Mouse (Mus musculus): ENCODE results near the gene Pmepa1. TPM values are rescaled to one million over a fixed set of nuclear protein-coding genes. Genes with fewer than 3 reads are reported as not detected.

Pmepa1 gene
- polyA plus RNA-seq, 1 experiment from 2014 or later: 5.6 TPM

- no peak overlapping the region for H3K4me2 ChIP-seq (replicated peaks)
- H3K27ac ChIP-seq: no peak overlapping the region
- 100% methylated on average over 2 of the region's 2 CpGs for WGBS
- H3K4me1 ChIP-seq: no peaks in the 10 kb centered on the region
- H3K9me3 ChIP-seq (replicated peaks): no peaks in the 10 kb centered on the region
- H3K27me3 ChIP-seq: no peaks in the 10 kb centered on the region
- no peak overlapping the region for H3K9ac ChIP-seq
- ATAC-seq (ENCODE audit: low FRiP score): no peak
- no peaks in the 10 kb centered on the region for H3K36me3 ChIP-seq
- no peak overlapping the region for H3K4me3 ChIP-seq
These were observed 16.2 kb upstream of the Pmepa1 start for GRCm38 (mm10) chr2:173292551-173292950.

- Histone ChIP-seq H3K4me2 (replicated peaks) (no peak overlapping the region), H3K9ac (no peak overlapping the region), H3K27me3 (no peaks in the 10 kb centered on the region), H3K27ac (no peak overlapping the region), H3K36me3 (no peaks in the 10 kb centered on the region), H3K4me1 (no peaks in the 10 kb centered on the region), H3K9me3 (replicated peaks) (no peaks in the 10 kb centered on the region), H3K4me3 (no peak overlapping the region)
- 93% methylated on average over 11 of the region's 11 CpGs for WGBS
- no peak for ATAC-seq (ENCODE audit: low FRiP score)
These were observed 14.6 kb upstream of the Pmepa1 start for GRCm38 (mm10) chr2:173290981-173291380.

GRCm38 (mm10) chr2:173289928-173290327, 13.6 kb upstream of the Pmepa1 start:
- ATAC-seq (ENCODE audit: low FRiP score): no peak
- H3K27me3 ChIP-seq: no peaks in the 10 kb centered on the region
- WGBS: 76% methylated on average over 3 of the region's 3 CpGs
- no peak overlapping the region for H3K9ac ChIP-seq
- H3K9me3 ChIP-seq (replicated peaks): no peaks in the 10 kb centered on the region
- no peak overlapping the region for H3K27ac ChIP-seq
- H3K4me3 ChIP-seq: no peak overlapping the region
- no peaks in the 10 kb centered on the region for H3K4me1 ChIP-seq
- H3K4me2 ChIP-seq (replicated peaks): no peak overlapping the region
- H3K36me3 ChIP-seq: no peaks in the 10 kb centered on the region

GRCm38 (mm10) chr2:173285816-173286538, 9.6 kb upstream of the Pmepa1 start:
- Histone ChIP-seq H3K27me3 (no peaks in the 10 kb centered on the region), H3K4me2 (replicated peaks) (no peak overlapping the region), H3K9ac (no peak overlapping the region), H3K9me3 (replicated peaks) (no peaks in the 10 kb centered on the region), H3K4me1 (peaks cover 12% of the 10 kb centered on the region; the same call in 1 of the 2 replicates), H3K27ac (no peak overlapping the region), H3K36me3 (no peaks in the 10 kb centered on the region), H3K4me3 (no peak overlapping the region)
- ATAC-seq (ENCODE audit: low FRiP score): no peak
- 86% methylated on average over 12 of the region's 12 CpGs for WGBS

- H3K27ac ChIP-seq: no peak overlapping the region
- H3K4me1 ChIP-seq: peaks cover 12% of the 10 kb centered on the region; the same call in 1 of the 2 replicates
- H3K9ac ChIP-seq: no peak overlapping the region
- no peak overlapping the region for H3K4me2 ChIP-seq (replicated peaks)
- H3K27me3 ChIP-seq: no peaks in the 10 kb centered on the region; the same call in 1 of the 2 replicates
- ATAC-seq (ENCODE audit: low FRiP score): no peak
- 92% methylated on average over 6 of the region's 6 CpGs for WGBS
- H3K4me3 ChIP-seq: no peak overlapping the region
- no peaks in the 10 kb centered on the region for H3K9me3 ChIP-seq (replicated peaks)
- no peaks in the 10 kb centered on the region for H3K36me3 ChIP-seq
These were observed 8.4 kb upstream of the Pmepa1 start for GRCm38 (mm10) chr2:173284771-173285170.

GRCm38 (mm10) chr2:173282191-173282590, 5.9 kb upstream of the Pmepa1 start:
- Histone ChIP-seq H3K4me1 (peaks cover 15% of the 10 kb centered on the region), H3K9me3 (replicated peaks) (no peaks in the 10 kb centered on the region), H3K9ac (no peak overlapping the region), H3K4me3 (no peak overlapping the region), H3K36me3 (no peaks in the 10 kb centered on the region), H3K27me3 (no peaks in the 10 kb centered on the region; the same call in 1 of the 2 replicates), H3K4me2 (replicated peaks) (no peak overlapping the region), H3K27ac (no peak overlapping the region)
- WGBS: 88% methylated on average over 8 of the region's 8 CpGs
- no peak for ATAC-seq (ENCODE audit: low FRiP score)

GRCm38 (mm10) chr2:173281021-173281937, 4.9 kb upstream of the Pmepa1 start:
- Histone ChIP-seq H3K27me3 (no peaks in the 10 kb centered on the region; the same call in 1 of the 2 replicates), H3K4me1 (peaks cover 19% of the 10 kb centered on the region), H3K9ac (no peak overlapping the region), H3K4me2 (replicated peaks) (no peak overlapping the region), H3K27ac (no peak overlapping the region), H3K9me3 (replicated peaks) (no peaks in the 10 kb centered on the region), H3K4me3 (no peak overlapping the region), H3K36me3 (no peaks in the 10 kb centered on the region)
- no peak for ATAC-seq (ENCODE audit: low FRiP score)
- WGBS: 69% methylated on average over 9 of the region's 9 CpGs

GRCm38 (mm10) chr2:173278846-173279580, 2.7 kb upstream of the Pmepa1 start:
- H3K27ac ChIP-seq: no peak overlapping the region
- H3K9me3 ChIP-seq (replicated peaks): no peaks in the 10 kb centered on the region
- H3K4me1 ChIP-seq: peaks cover 25% of the 10 kb centered on the region
- H3K4me2 ChIP-seq (replicated peaks): no peak overlapping the region
- ATAC-seq (ENCODE audit: low FRiP score): no peak
- 77% methylated on average over 16 of the region's 16 CpGs for WGBS
- no peaks in the 10 kb centered on the region; the same call in 1 of the 2 replicates for H3K27me3 ChIP-seq
- H3K9ac ChIP-seq: no peak overlapping the region
- no peaks in the 10 kb centered on the region for H3K36me3 ChIP-seq
- no peak overlapping the region for H3K4me3 ChIP-seq

- peaks cover 44% of the 10 kb centered on the region for H3K4me1 ChIP-seq
- H3K36me3 ChIP-seq: no peaks in the 10 kb centered on the region
- H3K9ac ChIP-seq: peak overlapping the region; percentile 41
- H3K4me2 ChIP-seq (replicated peaks): peak overlapping the region; percentile 56
- peak overlapping the region; percentile 83 for H3K27ac ChIP-seq
- whole genome bisulfite sequencing: 5% methylated on average over 12 of the region's 12 CpGs
- no peaks in the 10 kb centered on the region for H3K9me3 ChIP-seq (replicated peaks)
- ATAC-seq (ENCODE audit: low FRiP score): peak; percentile 57
- peak overlapping the region; percentile 70 for H3K4me3 ChIP-seq
- H3K27me3 ChIP-seq: no peaks in the 10 kb centered on the region; the same call in 1 of the 2 replicates
These were observed 526 bp upstream of the Pmepa1 start for GRCm38 (mm10) chr2:173276859-173277258.

- no peaks in the 10 kb centered on the region for H3K36me3 ChIP-seq
- peak; percentile 17 for ATAC-seq (ENCODE audit: low FRiP score)
- H3K4me3 ChIP-seq: peak overlapping the region; percentile 70
- no peaks in the 10 kb centered on the region; the same call in 1 of the 2 replicates for H3K27me3 ChIP-seq
- peaks cover 50% of the 10 kb centered on the region for H3K4me1 ChIP-seq
- peak overlapping the region; percentile 83 for H3K27ac ChIP-seq
- H3K4me2 ChIP-seq (replicated peaks): peak overlapping the region; percentile 82
- peak overlapping the region; percentile 96 for H3K9ac ChIP-seq
- under 1% methylated on average over 93 of the region's 93 CpGs for WGBS
- no peaks in the 10 kb centered on the region for H3K9me3 ChIP-seq (replicated peaks)
These were observed 761 bp downstream of the Pmepa1 start for GRCm38 (mm10) chr2:173275343-173276201.

Data from hindbrain, embryonic 12.5 days (tissue).